Mouse (Mus musculus) gastrocnemius, adult 18-20 months (tissue): Measurements from ENCODE around the gene D430041D05Rik. TPM values are rescaled to one million over a fixed set of nuclear protein-coding genes. Genes with fewer than 3 reads are reported as not detected.

Experiments
- DNase-seq: peaks from one replicate; pipeline ENCODE4 v3.0.0; 2021; ENCODE audit warnings: low spot score
- total RNA-seq, 2 experiments: library from RNA; stranded (reverse); gene quantifications; 2 replicates each; pipeline ENCODE4 v1.2.3; 2021

D430041D05Rik gene
- total RNA-seq, 2 experiments from 2014 or later: 1.7 to 2.6 TPM

DNA sequence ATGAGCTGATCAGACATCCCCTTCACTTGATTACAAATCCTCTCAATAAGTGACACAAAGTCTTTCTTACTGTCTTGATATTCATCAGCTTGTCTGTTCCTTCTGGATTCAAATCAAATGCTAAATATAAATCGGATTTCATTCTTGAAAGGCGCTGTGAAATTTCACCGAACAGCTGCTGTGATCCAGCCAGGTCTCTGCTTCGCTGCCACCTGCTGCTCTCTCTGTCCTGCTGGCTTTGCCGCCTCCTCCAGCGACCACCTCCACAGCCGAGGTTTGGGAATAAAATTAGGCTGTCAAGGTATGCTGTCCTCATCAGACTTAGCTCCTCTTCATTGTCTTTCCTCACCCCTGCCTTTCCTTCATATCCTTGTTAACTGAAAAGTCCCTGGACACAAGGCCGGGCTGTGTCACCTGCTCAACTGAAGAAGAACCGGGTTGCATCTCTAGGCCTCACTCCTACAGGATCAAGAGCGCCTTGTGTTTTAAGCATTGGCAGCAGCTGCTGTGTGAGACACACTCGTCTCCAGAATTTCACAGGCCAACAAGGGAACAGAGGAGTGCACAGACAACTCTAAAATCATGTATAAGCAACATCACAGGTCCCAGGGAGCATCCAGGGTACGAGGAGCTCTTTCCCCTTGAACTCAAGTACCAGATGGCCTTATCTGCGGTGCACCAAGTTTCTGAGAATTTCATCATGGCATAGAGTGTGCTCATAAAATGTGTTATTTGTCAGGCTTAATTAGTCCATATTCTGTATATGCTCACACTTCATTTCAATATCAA lies 59.2 kb downstream of the D430041D05Rik start:
- DNase-seq: peak; percentile 17

DNA sequence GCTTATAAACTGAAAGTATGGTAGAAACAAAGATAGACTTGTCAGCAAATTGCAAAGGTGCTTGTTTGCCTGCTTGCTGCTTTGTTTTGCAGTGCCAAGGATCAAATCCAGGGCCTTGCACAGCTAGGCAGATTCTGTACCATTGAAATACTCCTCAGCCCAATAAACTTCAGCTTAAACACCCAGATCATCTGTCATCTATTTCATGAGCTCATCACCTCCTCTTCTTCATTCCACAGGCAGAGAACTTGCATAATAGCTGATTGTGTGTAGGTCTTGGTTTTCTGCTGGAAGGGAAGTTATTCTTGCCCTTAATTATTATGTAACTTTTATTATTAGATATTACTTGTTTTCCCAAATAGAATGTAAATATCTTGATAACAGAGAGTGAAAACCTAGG lies 73.2 kb downstream of the D430041D05Rik start:
- no peak for DNase-seq

DNA sequence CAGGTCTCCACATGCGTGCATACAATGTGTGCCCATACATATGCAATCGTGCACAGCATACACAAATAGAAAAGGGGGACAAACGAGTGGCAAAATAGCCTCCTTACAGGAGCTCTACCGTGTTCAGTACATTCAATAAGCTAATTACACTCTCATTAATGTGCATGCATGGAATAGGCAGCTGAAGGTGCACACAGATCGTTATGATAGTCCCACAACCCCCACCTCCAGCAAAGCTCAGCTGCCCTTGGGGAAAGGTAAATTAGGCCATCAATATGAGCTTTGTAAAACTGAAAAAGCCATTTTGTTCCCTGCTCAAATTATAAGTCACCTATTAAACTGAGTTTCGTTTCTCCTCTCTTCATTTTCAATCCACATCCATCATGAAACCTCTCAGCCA lies 75.0 kb downstream of the D430041D05Rik start:
- DNase-seq: no peak

DNA sequence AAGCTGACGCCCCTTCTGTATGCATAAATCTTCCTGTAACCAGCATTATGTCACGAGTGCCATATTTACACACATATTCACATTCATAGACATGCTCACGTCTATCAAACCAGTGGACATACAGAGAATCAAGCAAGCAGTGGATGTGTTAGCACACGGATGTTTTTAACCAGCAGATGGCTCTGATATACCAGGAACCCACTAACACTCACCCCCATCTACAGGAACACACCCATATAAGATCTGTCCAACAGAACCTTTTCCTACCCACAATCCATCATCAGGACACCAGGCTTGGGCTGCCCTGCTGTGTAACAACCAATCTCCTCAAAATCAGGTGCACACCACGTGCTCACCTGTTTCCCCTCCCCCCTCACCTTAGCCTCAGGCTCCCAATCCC lies 76.9 kb downstream of the D430041D05Rik start:
- no peak for DNase-seq

DNA sequence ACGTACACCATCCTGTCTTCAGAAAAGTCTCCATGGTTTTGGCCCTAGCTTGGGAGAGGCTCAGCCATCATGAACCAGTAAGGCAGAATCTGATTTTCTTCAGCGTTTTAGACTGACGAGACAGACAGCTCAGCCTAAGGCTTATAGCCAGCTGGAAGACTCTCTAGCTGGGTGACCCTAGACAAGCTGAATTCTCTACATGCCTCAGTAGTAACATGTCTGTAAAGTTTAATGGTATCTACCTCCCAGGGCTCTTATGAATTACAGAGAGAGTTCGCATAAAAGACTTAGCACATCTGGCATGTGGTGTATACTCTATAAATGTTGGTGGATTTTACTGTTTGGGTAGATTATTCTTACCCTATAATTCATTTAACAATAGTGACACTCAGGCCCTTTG lies 78.1 kb downstream of the D430041D05Rik start:
- DNase-seq: no peak

DNA sequence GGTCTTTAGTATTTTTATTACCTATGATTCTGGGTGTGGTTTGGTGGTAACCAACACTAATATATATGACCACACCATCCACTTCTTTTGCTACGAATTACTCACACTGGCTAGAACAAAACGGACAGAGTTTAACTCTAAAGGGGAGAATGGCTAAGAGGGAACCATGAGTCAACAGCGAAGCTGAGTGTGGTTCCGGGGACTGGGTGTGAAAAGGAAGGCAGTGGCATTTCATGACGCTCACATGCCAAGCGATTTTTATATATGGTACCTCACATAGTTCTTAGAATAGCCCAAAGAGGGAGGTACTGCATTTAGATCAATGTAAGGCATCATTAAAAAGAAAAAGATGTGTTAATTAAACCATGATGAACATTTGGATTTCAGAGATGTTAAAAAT lies 79.6 kb downstream of the D430041D05Rik start:
- no peak for DNase-seq

DNA sequence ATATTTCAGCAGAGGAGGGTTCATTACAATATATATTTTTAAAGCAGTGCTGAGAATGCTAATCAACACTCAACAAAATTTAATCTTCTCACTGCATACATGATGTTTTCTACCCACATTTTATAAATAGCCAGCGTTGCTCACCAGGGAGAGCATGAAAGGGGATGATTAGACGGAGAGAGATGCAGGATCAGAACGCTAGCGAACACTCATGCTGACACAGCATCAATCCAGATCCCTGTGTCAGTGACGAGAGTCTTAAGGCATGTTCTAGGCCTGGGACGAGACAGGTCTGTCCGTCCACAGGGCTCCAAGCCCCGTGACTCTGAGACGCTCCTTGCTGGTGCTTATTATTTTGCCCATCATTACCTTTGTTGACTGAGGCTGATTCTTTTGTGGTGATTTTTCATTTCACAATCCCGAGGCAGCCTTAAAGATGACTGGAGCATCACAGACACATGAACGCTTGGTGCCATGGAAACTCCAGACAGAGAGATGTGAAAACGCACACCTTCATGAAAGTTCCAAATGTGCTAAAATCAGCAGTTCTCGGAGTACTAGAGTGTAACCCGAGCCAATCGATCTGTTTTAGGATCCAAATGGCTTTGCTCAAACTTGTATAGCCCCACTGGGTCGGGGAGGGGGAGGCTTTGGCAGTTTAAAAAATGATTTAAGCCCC lies 83.6 kb downstream of the D430041D05Rik start:
- no peak for DNase-seq

DNA sequence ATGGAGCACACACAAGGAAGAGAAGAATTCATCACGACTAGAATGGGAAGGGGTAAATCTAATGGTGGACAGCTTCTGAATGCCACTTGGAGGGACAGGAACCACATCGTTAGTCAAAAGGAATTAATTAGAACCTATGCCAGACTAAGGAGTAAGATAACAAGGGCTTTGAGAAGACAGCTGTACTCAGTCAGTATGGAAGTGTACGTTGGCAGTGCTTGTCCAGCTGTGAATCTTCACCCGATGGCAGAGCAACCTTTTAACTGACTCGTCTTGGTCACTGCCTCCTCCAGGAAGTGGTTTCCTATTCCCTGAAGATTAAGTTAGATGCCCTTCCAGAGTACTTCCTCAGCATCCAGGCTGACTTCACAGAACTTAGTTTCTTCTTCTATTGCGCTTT lies 87.0 kb downstream of the D430041D05Rik start:
- DNase-seq: no peak

DNA sequence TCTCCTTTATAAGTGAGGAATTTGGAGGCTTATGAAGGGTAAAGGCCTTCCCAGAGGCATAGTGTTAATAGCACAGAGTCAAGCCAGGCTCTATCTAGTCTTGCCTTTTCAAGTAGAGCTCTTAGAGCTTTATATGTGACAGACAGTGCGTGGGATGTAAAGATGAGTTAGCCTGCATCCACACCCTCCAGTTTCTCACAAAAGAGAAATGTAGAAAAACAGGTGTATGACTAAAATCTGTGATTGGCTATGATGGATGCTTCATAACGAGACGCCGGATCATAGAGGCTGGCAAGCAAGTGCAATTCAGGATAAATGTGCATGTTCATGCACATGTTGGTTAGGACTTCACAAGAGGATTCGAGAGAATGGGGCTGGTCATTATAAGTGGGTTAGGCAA lies 87.5 kb downstream of the D430041D05Rik start:
- DNase-seq: no peak

DNA sequence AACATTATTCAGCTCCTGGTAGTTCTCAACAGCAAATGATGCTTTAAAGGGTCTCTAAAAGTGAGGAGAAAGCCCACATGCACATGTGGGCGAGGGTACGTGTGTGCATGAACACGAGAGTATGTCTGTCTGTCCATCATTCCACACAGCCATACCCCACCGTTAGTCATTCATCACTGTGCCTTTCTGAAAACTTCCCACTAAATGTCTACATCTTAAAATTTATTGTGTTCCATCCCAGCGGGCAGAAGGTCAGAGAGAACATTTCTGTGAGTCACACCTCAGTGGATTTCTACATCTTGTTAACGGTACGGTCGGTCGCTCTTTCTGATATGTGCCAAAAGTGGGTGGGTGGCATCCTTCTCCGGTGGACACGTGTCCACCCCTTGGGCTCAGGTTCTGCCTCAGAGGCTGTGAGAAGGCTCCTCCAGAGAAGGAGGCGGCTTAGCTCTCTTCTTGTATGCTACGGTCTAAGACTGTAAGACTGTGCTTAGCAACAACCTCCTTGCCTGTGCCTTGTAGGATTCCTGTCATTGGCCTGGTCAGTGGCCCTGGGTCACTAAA lies 90.7 kb downstream of the D430041D05Rik start:
- DNase-seq: no peak

DNA sequence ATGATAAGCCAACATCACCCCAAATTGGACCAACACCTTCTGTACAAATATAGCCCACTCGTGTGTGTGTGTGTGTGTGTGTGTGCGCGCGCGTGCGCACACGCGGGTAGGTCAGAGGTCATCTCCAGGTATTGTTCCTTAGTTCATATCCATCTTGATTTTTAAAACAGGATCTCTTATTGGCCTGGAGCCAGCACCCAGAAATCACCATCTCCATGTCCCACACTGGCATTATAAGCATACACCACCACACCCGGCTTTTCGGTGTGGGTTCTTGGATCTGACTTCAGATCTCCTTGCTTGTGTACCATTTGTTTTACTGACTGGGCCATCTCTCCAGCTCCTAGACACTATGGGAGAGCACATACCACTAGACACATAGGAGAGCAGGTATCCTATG lies 91.4 kb downstream of the D430041D05Rik start:
- no peak for DNase-seq

DNA sequence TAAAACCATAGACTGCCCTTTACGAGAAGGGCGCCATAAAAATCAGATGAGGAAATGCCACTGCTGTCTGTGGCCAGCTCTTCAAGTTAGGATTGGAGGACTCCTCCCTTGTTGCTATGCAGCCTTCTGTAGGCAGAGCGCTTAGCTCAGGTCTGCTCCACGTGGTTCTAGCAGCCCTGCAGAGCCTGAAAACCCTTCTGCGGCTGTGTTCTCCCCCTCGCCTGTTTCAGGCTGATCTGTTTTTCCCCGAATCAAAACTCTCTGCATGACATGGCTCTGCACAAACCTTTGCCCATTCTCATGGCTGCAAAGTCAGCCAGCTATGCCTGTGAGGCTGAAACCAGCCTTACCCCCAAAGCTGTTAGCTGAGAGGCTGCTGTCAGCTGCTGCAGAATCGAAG lies 91.9 kb downstream of the D430041D05Rik start:
- no peak for DNase-seq

DNA sequence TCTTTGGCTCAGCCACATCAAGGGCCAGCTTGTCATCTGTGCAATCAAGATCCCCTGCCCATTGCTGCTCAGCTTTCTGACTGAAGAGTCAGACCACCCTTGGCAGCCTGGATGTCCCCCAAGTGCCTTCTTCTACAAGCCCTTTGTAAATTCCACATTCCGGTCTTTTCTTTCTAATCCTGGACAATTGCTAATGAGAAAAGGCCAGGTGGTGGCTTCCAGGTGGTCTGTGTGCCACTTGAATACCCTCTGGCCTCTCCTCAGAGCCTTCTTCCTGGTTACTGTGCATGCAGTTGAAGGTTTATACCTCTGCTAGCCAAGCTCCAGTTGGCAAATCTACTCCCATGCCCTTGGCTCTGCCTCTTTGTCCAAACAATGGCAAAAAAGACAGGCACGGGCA lies 92.6 kb downstream of the D430041D05Rik start:
- no peak for DNase-seq

DNA sequence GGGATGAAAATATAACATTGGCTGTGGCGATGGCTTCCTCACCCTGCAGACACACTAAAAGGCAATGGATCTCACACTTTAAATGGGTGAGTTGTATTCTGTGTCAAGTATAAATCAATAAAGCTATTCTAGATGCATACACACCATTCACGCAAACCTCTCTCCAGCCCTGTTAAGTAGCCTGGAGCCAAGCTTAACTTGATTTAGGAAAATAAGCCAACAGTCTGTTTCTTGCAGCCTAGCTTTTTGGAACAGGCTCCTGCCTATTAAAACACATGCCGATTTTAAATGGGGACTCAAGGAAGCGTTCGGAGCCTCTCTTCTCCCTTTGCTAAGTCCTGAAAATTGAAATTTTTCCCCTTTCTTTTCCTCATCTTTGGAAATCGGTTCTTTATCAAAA lies 93.2 kb downstream of the D430041D05Rik start:
- DNase-seq: no peak

DNA sequence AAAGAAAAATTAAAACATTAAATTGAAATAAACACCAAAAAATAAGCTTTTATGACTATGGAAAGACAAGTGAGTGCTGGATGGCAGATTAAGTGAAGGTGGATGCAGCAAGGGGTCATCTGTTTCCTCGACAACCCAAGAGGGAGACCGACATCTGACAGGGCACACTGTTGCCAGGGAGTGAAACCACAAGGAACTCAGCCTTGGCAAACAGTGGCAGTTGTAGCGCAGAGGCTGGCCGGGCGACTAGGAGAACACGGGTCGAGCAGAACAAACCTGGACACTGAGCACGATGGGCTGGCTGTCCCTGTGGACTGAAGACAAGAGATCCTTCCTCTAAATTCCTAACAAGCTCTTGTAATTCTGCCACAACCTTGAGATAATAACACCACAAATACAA lies 94.3 kb downstream of the D430041D05Rik start:
- DNase-seq: peak; percentile 4

DNA sequence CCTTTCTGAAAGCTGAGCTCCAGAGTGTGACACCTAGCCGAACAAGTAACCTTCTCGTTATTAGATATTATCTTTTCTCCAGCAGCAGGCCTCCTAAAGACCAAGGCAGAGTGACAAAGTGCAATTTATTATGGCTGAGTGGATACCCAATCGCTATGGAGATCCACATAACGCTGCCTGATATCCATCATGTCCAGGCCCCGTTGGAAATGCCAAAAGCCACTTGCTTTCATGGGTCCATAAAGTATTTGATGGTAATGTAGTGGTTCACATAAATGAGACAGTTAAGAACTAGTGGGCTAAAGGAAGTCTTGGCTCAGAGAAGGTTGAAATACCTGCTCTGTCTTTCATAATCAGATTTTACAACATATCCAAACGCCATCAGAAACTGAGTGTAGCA lies 97.6 kb downstream of the D430041D05Rik start:
- DNase-seq: no peak

DNA sequence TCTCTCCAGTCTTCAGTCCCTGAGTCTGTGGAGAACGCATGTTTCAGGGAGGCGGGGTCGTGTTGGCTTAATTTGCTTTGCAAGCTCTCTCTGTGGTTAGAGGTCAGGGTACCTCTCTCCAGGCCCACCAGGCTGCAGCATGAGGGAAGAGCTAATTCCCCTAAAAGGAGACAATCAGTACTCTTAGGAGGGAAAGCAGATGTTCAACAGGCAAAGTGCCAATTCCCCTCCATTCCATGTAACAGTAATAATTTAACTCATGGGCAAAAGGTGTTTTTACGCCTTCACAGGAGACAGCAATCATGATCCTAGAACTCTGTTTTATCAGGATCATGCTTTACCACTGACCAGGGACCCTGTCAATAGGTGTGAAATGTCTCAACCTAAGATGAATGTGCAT lies 103.7 kb downstream of the D430041D05Rik start:
- DNase-seq: no peak

DNA sequence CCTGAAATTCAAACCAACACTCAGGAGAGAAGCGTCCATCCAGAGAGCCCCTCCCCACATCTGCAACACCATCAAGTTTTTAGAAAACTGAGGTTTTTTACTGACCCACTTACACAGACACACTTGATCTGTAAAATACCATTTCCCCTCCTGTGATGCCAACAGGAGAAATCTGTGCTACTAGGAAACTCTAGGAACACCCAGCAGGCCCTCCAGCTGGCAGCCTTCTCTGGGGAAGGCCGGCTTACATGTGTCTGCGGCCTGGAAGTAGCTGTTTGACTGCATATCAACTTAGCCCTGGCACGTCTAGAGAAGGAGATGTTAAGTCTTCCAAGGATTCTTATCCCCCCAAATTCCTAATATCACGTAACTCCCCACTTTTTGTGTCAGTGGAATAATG lies 105.1 kb downstream of the D430041D05Rik start:
- peak; percentile 4 for DNase-seq

DNA sequence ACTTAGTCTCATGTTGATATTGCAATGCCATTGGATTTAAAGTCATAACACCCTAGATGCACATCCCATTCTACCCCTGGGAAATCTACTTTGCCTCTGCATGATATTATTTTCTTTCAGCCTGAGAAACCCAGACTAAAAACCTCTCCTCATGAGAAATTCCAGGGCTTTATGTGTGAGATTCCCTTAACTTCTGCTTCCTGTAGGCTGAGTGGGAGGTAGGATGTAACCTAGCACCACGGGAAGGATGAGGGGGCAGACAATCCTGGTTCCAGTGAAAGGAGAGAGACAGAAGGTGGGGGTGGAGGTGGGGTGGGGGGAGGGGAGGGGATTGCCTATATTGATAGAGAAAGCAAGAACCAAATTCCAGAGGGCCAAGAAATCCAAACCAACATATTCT lies 110.9 kb downstream of the D430041D05Rik start:
- no peak for DNase-seq

DNA sequence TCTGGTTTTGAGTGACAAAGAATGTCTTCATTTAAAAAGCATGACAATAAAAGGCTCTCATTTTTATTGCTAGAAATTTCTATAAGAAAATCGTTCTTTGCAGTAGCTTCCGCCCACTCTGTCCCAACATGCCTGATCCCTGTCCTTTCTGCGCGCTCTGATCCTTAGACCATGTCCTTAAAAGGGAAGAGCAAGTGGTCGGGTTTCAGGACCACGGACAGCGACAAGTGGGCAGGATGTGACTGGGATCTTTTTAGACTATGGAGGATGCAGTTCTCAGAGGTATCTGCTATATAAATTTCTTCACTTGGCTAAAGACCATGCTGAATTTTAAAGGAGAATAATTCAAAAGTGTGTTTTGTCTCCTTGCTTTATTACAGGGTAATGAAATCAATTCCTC lies 111.7 kb downstream of the D430041D05Rik start:
- peak; percentile 15 for DNase-seq

DNA sequence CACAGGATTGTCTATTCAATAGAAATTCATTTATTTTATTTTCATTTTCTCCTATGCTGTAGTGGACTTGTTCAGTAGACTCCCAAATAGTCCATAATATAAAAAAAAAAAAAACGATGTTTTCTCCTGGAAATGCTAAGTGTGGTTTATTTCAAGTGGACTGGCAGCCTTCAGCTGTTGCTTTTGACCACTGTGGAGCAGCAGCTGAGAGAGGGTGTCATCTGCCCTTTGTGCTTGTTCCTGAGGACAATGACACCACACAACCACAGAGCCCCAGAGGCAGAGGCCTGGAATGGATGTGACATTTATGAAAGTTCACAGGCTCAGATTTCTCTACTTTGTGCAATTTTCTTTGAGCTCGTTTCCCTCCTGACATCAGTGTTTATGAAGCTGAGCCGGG lies 124.0 kb downstream of the D430041D05Rik start:
- no peak for DNase-seq

DNA sequence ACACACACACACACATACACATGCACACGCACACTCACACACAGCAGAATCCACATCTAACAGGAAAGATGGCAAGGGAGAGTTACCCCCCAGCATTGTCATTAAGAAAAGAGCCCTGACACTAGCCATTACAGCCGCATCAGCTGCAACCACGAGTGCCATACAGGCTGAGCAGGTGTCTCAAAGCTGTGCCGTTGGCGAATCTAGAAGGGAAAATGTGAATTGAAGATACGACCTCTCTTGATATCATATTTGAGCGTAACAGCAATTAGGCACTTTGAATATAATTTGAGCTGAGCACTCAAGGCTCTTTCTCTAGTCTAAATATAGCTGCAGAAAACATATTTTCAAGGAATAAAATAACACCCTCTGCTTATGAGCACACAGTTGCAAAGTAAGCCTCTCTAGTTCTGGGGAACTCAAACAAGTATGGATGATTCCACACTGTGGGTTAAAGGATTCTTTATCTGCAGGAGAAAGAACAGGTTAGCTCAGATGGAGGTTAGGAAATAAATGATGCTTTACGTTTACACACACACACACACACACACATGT lies 127.3 kb downstream of the D430041D05Rik start:
- no peak for DNase-seq

DNA sequence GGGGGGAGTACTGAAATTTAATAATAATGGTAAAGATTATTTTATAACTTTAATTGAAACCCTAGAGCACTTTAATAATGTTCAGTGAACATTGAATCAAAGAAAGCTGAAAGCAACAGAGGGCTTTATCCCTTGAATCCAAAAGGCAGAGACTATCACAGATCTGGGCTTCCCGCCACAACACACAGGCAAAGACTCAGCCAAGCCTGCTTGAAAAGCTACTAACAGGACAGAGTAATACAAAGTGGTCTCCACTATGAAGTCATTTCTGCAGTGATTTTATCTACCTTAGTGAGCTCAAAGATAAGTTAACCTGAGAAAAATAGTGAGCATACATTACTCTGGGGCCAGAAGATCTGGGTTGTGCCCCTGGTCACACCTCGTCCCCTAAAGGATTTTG lies 128.0 kb downstream of the D430041D05Rik start:
- DNase-seq: no peak
